ENCODE assay signal across 17 mouse cellular contexts in genomic region chr4:119662976-119663375, GRCm38 (mm10). TPM values are rescaled to one million over a fixed set of nuclear protein-coding genes. Genes with fewer than 3 reads are reported as not detected.
A peak's percentile ranks its signal among the peaks of the same experiment; 100 is the strongest.
DNase-seq lines count a peak whose midpoint lies in the region; ATAC-seq and TF ChIP-seq lines count a peak whose summit lies in the region.
"Had no signal": no experiment of that assay in that cellular context is flagged by ENCODE, and none has a peak within 500 bp of the region (broad histone marks: within the 10 kb centered on the region; RNA-seq: fewer than 3 reads in every experiment).

No protein-coding gene starts in this region.

- H3K27ac ChIP-seq in lung, postnatal 0 days (ENCODE audit: low read length): no peak overlapping the region
- peak overlapping the region; percentile 86 for H3K27ac ChIP-seq in heart, embryonic 10.5 days
- no peak overlapping the region for H3K27ac ChIP-seq in forebrain, embryonic 11.5 days (ENCODE audit: low read depth, low read length)
- H3K27ac ChIP-seq: forebrain, embryonic 15.5 days; hindbrain, embryonic 10.5 days; limb, embryonic 10.5 days had no signal

- H3K4me3 ChIP-seq in lung, postnatal 0 days (ENCODE audit: low read depth, low read length): no peak overlapping the region
- H3K4me3 ChIP-seq in lung, adult 2 months (replicated peaks; ENCODE audit: extremely low read depth, low read depth, low read length): no peak overlapping the region
- no peak overlapping the region for H3K4me3 ChIP-seq in heart, embryonic 10.5 days
- H3K4me3 ChIP-seq in megakaryocyte, embryonic 14.5 days (replicated peaks): peak overlapping the region; percentile 54
- H3K4me3 ChIP-seq in forebrain, embryonic 11.5 days (ENCODE audit: low read depth, low read length): no peak overlapping the region
- H3K4me3 ChIP-seq: forebrain, embryonic 15.5 days; hindbrain, embryonic 10.5 days; limb, embryonic 10.5 days had no signal

- no peaks in the 10 kb centered on the region for H3K9me3 ChIP-seq in lung, postnatal 0 days (ENCODE audit: low read length)
- H3K9me3 ChIP-seq in heart, embryonic 10.5 days: no peaks in the 10 kb centered on the region
- H3K9me3 ChIP-seq in megakaryocyte, embryonic 14.5 days: no peaks in the 10 kb centered on the region
- no peaks in the 10 kb centered on the region for H3K9me3 ChIP-seq in forebrain, embryonic 11.5 days (ENCODE audit: control insufficient read depth, low read length)
- H3K9me3 ChIP-seq: forebrain, embryonic 15.5 days; hindbrain, embryonic 10.5 days; limb, embryonic 10.5 days had no signal

- ATAC-seq in lung, postnatal 0 days: peak; percentile 37; the same call in 1 of the 2 replicates
- no peak for ATAC-seq in erythroblast, adult 5-6 weeks (replicated peaks; ENCODE audit: low FRiP score, poor library complexity, severe bottlenecking)
- no peak for ATAC-seq in forebrain, embryonic 11.5 days (replicated peaks; ENCODE audit: low FRiP score)
- ATAC-seq: forebrain, embryonic 15.5 days had no signal

- DNase-seq in lung, postnatal 0 days (ENCODE audit: low spot score): no peak
- DNase-seq in lung, adult 2 months: no peak
- DNase-seq in adrenal gland, adult 2 months: peak; percentile 77
- DNase-seq in heart, embryonic 10.5 days (ENCODE audit: low spot score): no peak
- no peak for DNase-seq in lung, adult 18-20 months
- no peak for DNase-seq in forebrain, embryonic 11.5 days (ENCODE audit: low spot score)
- DNase-seq: cerebellum, adult 11-12 months; kidney, adult 11 months; lung, embryonic 14.5 days; midbrain, embryonic 14.5 days had no signal

- no peak for TF ChIP-seq POLR2A in lung, adult 2 months (IDR thresholded peaks at IDR 0.05; ENCODE audit: borderline replicate concordance, extremely low read depth, low read depth, low read length)

- no peak for TF ChIP-seq EP300 in lung, postnatal 0 days (IDR thresholded peaks at IDR 0.05)

- 65% methylated on average over 7 of the region's 7 CpGs for WGBS in lung, postnatal 0 days
- WGBS in lung, adult 2 months: 67% methylated on average over 7 of the region's 7 CpGs
- whole genome bisulfite sequencing in heart, embryonic 10.5 days: 83% methylated on average over 7 of the region's 7 CpGs
- 88% methylated on average over 7 of the region's 7 CpGs for WGBS in forebrain, embryonic 11.5 days

- H3K9ac ChIP-seq in lung, postnatal 0 days (replicated peaks; ENCODE audit: low read depth): no peak overlapping the region
- no peak overlapping the region for H3K9ac ChIP-seq in forebrain, embryonic 11.5 days (ENCODE audit: low read length)
- H3K9ac ChIP-seq: forebrain, embryonic 15.5 days; lung, embryonic 14.5 days had no signal

- no peak for TF ChIP-seq CTCF in lung, postnatal 0 days (IDR thresholded peaks at IDR 0.05)
- no peak for TF ChIP-seq CTCF in lung, adult 2 months (IDR thresholded peaks at IDR 0.05; ENCODE audit: insufficient read depth, low read length)

- no peaks in the 10 kb centered on the region for H3K4me1 ChIP-seq in lung, postnatal 0 days (ENCODE audit: insufficient read depth, low read depth, low read length)
- no peaks in the 10 kb centered on the region for H3K4me1 ChIP-seq in lung, adult 2 months (ENCODE audit: control insufficient read depth, insufficient read depth, low read length)
- peaks cover 57% of the 10 kb centered on the region for H3K4me1 ChIP-seq in heart, embryonic 10.5 days
- peaks cover 35% of the 10 kb centered on the region for H3K4me1 ChIP-seq in megakaryocyte, embryonic 14.5 days
- H3K4me1 ChIP-seq in forebrain, embryonic 11.5 days (replicated peaks; ENCODE audit: control insufficient read depth, insufficient read depth, low read length): no peaks in the 10 kb centered on the region
- H3K4me1 ChIP-seq: limb, embryonic 10.5 days had no signal

- H3K36me3 ChIP-seq in lung, postnatal 0 days (ENCODE audit: insufficient read depth, low read length): no peaks in the 10 kb centered on the region
- H3K36me3 ChIP-seq in heart, embryonic 10.5 days: no peaks in the 10 kb centered on the region
- H3K36me3 ChIP-seq in megakaryocyte, embryonic 14.5 days (replicated peaks; ENCODE audit: low read length): no peaks in the 10 kb centered on the region
- H3K36me3 ChIP-seq in forebrain, embryonic 11.5 days (ENCODE audit: control insufficient read depth, insufficient read depth, low read length): no peaks in the 10 kb centered on the region
- H3K36me3 ChIP-seq: forebrain, embryonic 15.5 days; hindbrain, embryonic 10.5 days; limb, embryonic 10.5 days had no signal

- H3K27me3 ChIP-seq in lung, postnatal 0 days (replicated peaks; ENCODE audit: insufficient read depth, low read length): no peaks in the 10 kb centered on the region
- no peaks in the 10 kb centered on the region for H3K27me3 ChIP-seq in heart, embryonic 10.5 days (ENCODE audit: insufficient read depth, poor library complexity, severe bottlenecking)
- peaks cover 59% of the 10 kb centered on the region for H3K27me3 ChIP-seq in megakaryocyte, embryonic 14.5 days (replicated peaks)
- no peaks in the 10 kb centered on the region for H3K27me3 ChIP-seq in forebrain, embryonic 11.5 days (ENCODE audit: control insufficient read depth, insufficient read depth, low read length)
- H3K27me3 ChIP-seq: forebrain, embryonic 15.5 days had no signal

- H3K4me2 ChIP-seq in lung, postnatal 0 days (replicated peaks; ENCODE audit: low read depth, low read length): no peak overlapping the region
- H3K4me2 ChIP-seq in forebrain, embryonic 11.5 days (ENCODE audit: low read depth, low read length, severe bottlenecking): no peak overlapping the region
- H3K4me2 ChIP-seq: forebrain, embryonic 15.5 days; lung, embryonic 14.5 days had no signal

RNA-seq across cellular contexts. Expression of gene Guca2b, which starts 4.2 kb away (rescaled TPM):
- not detected in 2 replicates for polyA plus RNA-seq in lung, postnatal 0 days (2015; fragmentation: Nextera tagmentation; extraction: Ambion mirVana)
- polyA plus RNA-seq in lung, adult 2 months (2012; rRNA removed): 0.46 TPM in 1 of 2 replicates, not detected in the other
- total RNA-seq in adrenal gland, adult 2 months (2021): not detected
- polyA plus RNA-seq in adrenal gland, adult 2 months (2012; rRNA removed): not detected in 2 replicates
- polyA plus RNA-seq in heart, embryonic 10.5 days (2016; fragmentation: Nextera tagmentation; extraction: Ambion mirVana): not detected in 2 replicates
- not detected in 2 replicates for polyA plus RNA-seq in megakaryocyte, embryonic 14.5 days (2012; ENCODE audit: insufficient read depth, low replicate concordance)
- not detected in 2 replicates for total RNA-seq in erythroblast, adult 5-6 weeks (2015; ENCODE audit: low replicate concordance)
- not detected in 2 replicates for total RNA-seq in erythroblast, adult 5-6 weeks (2017; ENCODE audit: low replicate concordance)
- not detected in 2 replicates for polyA plus RNA-seq in forebrain, embryonic 11.5 days (2014; fragmentation: Nextera tagmentation; extraction: Ambion mirVana)
- total RNA-seq: layer of hippocampus, adult 18-20 months had no signal
- polyA plus RNA-seq: forebrain, embryonic 15.5 days; hindbrain, embryonic 10.5 days; limb, embryonic 10.5 days; lung, embryonic 14.5 days; midbrain, embryonic 14.5 days; neural tube, embryonic 14.5 days had no signal

RNA-seq across cellular contexts. Expression of gene Guca2a, which starts 25.5 kb away (rescaled TPM):
- 1.00 and 2.2 TPM in 2 replicates for polyA plus RNA-seq in lung, postnatal 0 days (2015; fragmentation: Nextera tagmentation; extraction: Ambion mirVana)
- polyA plus RNA-seq in lung, adult 2 months (2012; rRNA removed): 23.0 TPM in 1 of 2 replicates, not detected in the other
- not detected for total RNA-seq in adrenal gland, adult 2 months (2021)
- not detected in 2 replicates for polyA plus RNA-seq in adrenal gland, adult 2 months (2012; rRNA removed)
- 0.26 TPM in 1 of 2 replicates, not detected in the other for polyA plus RNA-seq in heart, embryonic 10.5 days (2016; fragmentation: Nextera tagmentation; extraction: Ambion mirVana)
- not detected in 2 replicates for polyA plus RNA-seq in megakaryocyte, embryonic 14.5 days (2012; ENCODE audit: insufficient read depth, low replicate concordance)
- not detected in 2 replicates for total RNA-seq in erythroblast, adult 5-6 weeks (2015; ENCODE audit: low replicate concordance)
- total RNA-seq in erythroblast, adult 5-6 weeks (2017; ENCODE audit: low replicate concordance): not detected in 2 replicates
- polyA plus RNA-seq in forebrain, embryonic 11.5 days (2014; fragmentation: Nextera tagmentation; extraction: Ambion mirVana): not detected in 2 replicates
- total RNA-seq: layer of hippocampus, adult 18-20 months had no signal
- polyA plus RNA-seq: forebrain, embryonic 15.5 days; hindbrain, embryonic 10.5 days; limb, embryonic 10.5 days; midbrain, embryonic 14.5 days; neural tube, embryonic 14.5 days had no signal
